Mouse (Mus musculus): ENCODE measurements around the gene Ms4a18.
"Not testable (repeated sequence)": the region's sequence is repeated elsewhere in the genome, so short reads cannot be mapped to it uniquely, and the experiment has no call there.

Ms4a18 gene

DNA sequence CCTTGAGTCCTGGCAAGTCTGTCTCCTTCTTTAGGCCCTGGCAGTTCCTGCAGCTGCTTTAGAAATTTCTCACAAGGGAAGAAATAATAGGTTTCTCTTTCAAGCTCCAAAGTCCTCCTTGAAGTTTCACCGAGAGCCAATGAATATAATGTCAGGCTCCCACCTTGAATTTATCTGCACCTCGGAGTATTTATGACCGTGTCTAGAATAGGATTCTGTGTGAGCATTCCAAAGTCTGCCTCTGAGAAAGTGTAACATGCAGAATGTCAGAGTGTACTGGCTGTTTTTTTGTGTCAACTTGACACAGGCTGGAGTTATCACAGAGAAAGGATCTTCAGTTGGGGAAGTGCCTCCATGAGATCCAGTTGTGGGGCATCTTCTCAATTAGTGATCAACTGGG lies at the start of gene Ms4a18:
Ms4a18 (minus strand) TSS at position 141 of the 400 bp plus-strand sequence.
- DNase-seq (ENCODE audit: low read depth, low spot score) = no peak

DNA sequence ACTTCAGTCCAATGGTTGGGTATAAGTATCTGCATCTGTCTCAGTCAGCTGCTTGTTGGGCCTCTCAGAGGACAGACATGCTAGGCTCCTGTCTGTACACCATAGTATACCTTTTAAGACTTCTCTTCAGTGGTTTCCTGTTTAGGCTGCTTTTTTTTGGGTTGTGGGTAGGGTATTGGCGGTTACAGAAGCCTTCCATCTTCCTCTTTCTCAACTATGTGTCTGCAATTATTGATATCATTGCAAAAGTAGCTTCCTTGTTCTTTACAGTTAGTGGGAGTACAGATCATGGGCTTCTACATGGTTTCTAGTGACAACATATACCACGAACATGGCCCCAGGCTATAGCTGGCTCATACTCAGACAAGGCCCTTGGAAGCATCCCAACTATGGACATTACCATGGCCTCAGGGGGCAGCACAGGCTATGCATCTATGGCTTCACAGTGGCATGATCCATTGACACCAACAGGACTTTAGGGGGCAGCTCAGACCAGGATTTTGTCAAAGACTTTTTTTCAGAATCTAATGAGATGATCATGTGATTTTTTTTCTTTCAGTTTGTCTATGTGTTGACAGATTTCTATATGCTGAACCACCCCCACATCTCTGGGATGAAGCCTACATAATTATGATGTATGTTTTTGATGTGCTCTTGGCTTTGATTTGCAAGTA lies 47.5 kb upstream of the Ms4a18 start:
- no peak for DNase-seq (ENCODE audit: low read depth, low spot score)

DNA sequence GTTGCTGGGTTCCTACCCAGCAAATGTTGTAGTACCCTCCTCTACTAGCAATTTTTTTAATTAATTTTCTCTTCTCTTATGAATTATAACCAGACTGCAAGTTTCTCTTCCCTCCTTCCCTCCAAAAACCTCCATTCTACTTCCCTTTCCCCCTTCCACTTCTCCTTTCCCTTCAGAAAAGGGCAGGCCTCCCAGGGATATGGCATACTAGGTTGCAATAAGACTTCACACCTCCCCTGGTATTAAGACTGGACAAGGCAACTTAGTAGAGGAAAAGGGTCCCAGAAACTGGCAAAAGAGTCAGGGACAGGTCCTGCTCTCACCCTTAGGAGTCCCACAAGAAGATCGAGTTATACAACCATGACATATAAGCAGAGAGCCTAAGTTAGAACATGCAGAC lies 43.1 kb upstream of the Ms4a18 start:
- no peak for DNase-seq (ENCODE audit: low read depth, low spot score)

DNA sequence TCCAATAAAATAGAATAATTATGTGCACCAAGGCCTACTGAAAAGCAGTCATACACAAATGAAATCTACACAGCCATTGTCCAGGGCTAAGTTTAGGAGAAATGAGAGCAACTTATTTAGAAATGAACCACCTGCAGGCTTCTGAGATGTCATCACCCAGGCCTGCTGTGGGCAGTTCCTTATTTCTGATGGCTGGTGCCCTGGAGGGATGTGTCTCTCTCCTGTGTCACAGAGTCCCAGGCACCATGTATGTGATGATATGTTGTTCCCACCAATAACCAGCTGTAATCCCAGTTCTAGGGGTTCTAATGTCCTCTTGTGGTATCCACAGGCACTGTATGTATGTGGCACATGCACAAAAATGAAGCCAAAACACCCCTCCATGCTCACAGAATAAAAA lies 42.1 kb upstream of the Ms4a18 start:
- DNase-seq (ENCODE audit: low read depth, low spot score) = no peak

GRCm38 (mm10) chr19:11055700-11056099 lies 37.9 kb upstream of the Ms4a18 start:
- DNase-seq (ENCODE audit: low read depth, low spot score) = not testable (repeated sequence)

GRCm38 (mm10) chr19:11053277-11053676 lies 35.4 kb upstream of the Ms4a18 start:
- DNase-seq (ENCODE audit: low read depth, low spot score) = no peak

DNA sequence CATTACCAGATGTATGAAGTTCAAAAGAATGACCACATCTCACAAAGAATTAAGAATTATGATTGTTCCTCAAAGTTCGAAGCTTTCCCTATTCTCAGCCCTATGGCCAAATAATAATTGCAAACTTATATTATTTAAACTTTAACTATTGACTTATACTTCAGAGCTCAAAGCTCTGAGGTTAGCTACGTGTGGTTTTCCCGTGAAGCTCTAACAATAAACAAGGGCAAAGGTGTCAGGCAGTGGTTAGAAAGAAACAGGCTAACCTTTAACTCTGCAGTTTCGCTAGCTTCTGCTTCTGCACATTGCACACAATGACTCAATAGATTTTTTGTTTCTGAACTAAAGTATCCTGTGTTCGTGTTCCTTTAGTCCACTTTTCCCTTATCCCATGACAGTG lies 35.0 kb upstream of the Ms4a18 start:
- DNase-seq (ENCODE audit: low read depth, low spot score) = no peak

DNA sequence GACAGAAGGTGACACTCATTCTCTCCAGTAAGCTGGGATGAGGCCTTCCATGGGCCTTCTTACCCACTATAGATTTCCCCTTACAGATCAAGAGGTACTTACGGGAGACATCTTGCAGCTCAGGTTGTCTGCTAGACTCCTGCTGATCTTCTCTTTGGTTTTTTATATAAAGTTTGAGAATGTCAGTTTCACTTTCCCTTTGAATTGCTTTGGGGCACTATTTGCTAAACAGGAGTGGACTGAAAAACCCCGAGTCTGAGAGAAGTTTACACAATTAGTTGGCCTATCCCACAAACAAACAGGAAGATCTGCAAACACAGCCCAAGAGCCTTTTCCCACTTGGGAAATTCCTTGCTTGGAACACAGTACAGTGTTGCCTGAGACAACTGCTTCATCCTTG lies 32.5 kb upstream of the Ms4a18 start:
- DNase-seq (ENCODE audit: low read depth, low spot score) = no peak

DNA sequence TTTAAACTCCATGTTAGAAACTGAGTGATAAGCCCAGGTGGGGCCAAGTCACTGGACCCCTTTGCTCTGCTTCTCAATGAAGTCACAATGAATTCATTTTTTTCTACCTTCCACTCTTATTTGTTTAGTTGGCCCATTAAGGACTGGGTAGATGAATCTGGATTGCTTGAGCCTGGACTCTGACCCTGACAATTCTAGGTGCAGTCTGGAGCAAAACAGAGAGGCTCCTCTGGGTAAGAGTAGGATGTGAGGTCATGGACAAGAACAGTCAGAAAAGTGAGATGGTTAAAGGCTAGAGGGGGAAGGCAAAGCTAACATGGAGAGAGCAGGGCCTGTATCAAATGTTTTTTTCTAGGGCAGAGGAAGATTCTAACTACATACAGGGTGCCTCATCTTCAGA lies 31.6 kb upstream of the Ms4a18 start:
- no peak for DNase-seq (ENCODE audit: low read depth, low spot score)

GRCm38 (mm10) chr19:11048503-11048902 lies 30.7 kb upstream of the Ms4a18 start:
- DNase-seq (ENCODE audit: low read depth, low spot score) = no peak

DNA sequence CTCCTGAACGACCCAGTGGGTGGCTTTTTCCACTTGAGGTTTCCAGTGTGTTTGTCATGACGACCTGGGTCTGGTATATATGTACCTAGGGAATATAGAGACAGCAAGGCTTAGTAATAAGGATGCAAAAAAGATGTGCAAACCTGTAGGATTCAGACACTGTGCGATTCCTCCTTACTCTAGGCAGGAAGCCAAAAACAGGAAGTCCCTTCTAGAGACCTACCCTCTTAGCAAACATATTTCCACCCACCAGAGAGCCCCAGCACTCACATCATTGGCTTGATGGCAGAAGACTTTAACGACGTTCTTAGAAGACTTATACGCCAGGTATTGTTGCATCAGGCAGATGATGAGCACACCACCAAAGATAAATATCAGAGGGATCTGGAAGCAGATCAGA lies 30.2 kb upstream of the Ms4a18 start:
- DNase-seq (ENCODE audit: low read depth, low spot score) = no peak

- DNase-seq (ENCODE audit: low read depth, low spot score) = no peak
These were observed 27.3 kb upstream of the Ms4a18 start for GRCm38 (mm10) chr19:11044996-11045711.

DNA sequence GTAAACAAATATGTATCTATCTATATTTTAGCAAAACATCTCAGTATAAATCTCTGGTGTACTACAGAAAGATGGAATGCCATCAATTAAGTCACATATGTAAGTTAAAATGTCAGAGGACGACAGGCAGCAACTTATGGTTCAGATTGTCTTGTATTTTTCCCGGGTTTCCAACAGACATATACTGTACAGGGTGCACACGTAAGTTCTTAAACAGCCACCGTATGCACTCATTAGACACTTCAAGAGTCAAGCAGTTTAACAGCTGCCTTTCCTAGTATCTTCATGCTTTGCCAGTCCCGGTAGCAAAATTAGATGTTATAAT lies 26.8 kb upstream of the Ms4a18 start:
- DNase-seq (ENCODE audit: low read depth, low spot score) = no peak

DNA sequence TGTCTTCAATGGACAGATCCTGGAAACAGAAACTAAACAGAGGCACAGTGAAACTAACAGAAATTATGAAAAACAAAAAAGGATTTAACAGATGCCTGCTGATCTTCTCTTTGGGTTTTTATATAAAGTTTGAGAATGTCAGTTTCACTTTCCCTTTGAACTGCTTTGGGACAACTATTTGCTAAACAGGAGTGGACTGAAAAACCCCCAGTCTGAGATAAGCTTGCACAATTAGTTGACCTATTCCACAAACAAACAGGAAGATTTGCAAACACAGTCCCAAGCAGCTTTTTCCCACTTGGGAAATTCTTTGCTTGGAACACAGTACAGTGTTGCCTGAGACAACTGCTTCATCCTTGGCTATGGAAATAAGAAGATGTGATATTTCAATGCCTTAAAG lies 19.7 kb upstream of the Ms4a18 start:
- DNase-seq (ENCODE audit: low read depth, low spot score) = no peak

DNA sequence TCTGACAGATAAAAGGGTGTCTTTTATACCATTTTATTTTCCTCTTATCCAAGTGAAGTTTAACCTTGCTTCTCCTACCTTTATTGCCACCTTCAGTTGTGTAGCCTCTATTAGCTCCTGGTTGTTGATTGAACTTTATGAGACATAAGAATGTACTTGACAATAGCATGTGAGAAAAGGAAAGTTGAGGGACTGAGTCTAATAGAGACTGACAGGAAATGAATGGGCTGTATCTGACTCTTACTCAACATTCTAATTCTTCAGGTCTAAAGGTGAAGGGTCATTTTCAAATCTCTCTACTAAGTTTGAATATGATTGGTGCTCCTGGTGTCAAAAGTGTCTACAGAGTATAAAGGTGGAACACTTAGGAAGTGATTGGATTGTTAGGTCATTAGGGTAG lies 4.6 kb upstream of the Ms4a18 start:
- DNase-seq (ENCODE audit: low read depth, low spot score) = no peak

- DNase-seq (ENCODE audit: low read depth, low spot score) = no peak
These were observed 580 bp downstream of the Ms4a18 start for GRCm38 (mm10) chr19:11017251-11017650.

DNA sequence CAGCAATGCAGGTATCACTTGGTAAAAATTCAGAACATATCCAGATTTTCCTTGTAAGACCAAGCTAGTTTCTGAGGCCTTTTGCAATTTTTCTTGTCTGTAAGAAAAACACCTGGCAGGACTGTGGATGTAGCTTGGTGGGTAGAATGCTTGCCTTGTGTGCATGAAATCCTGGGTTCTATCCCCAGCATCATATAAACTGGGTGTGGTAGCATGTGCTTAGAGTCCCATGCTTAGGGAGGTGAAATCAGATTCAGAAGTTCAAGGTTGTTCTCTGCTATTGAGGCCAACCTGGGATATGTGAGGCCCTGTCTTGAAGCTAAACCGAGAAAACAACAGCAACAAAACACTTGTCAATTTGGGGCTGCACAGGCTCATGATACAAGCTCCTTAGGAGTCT lies 1.8 kb downstream of the Ms4a18 start:
- no peak for DNase-seq (ENCODE audit: low read depth, low spot score)

- DNase-seq (ENCODE audit: low read depth, low spot score) = no peak
These were observed 2.4 kb downstream of the Ms4a18 start for GRCm38 (mm10) chr19:11015468-11015867.

- DNase-seq (ENCODE audit: low read depth, low spot score) = no peak
These were observed 24.7 kb downstream of the Ms4a18 start, which contains the start of gene Ms4a15 for GRCm38 (mm10) chr19:10993150-10993549. Gene Ms4a15, minus strand, starts transcription at chr19:10993250.

- no peak for DNase-seq (ENCODE audit: low read depth, low spot score)
These were observed 25.9 kb downstream of the Ms4a18 start for GRCm38 (mm10) chr19:10991911-10992310.

GRCm38 (mm10) chr19:10990751-10991150 lies 27.1 kb downstream of the Ms4a18 start:
- DNase-seq (ENCODE audit: low read depth, low spot score) = no peak

DNA sequence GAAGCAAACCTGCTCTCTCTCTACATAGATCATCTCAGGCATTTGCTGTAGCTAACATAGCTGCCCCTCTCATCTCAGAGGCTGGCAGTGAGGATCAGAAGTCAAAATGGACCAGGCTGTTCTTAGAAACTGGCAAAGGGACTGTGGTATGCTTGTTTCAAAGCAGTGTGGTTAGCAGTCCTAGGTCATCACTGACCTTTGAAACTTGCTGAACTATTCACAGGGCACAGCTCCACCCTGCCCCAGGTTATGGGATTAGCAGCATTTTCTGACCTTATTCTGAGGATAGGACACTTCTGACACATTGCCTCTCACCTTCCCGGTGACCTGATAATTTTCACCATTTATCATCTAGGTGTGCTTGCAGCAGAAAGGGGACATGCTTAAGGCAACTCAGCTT lies 29.3 kb downstream of the Ms4a18 start:
- no peak for DNase-seq (ENCODE audit: low read depth, low spot score)

GRCm38 (mm10) chr19:10985889-10986288 lies 31.9 kb downstream of the Ms4a18 start:
- no peak for DNase-seq (ENCODE audit: low read depth, low spot score)

DNA sequence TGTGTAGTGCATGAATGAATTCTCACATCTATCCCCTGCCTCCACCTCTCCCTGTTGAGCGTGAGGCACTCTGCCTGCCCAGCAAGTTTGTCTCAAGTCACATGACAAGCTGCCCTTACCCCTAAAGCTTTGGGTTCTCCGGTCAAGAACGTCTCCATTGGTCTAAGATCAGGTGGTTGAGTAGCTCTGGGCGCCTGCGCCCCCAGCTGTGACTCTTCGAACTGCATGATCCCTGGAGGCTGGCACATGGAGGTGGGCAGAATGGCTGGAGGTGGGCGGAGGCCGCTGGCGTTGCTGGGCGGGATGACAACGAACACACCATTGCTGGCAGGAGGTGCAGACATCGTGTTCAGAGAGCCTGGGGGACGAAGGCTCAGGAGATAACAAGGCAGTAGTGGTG lies 33.3 kb downstream of the Ms4a18 start:
- no peak for DNase-seq (ENCODE audit: low read depth, low spot score)
